Mouse (Mus musculus): Measurements from ENCODE around the gene Gm13124.
"Not testable (repeated sequence)": the region's sequence is repeated elsewhere in the genome, so short reads cannot be mapped to it uniquely, and the experiment has no call there.

The Gm13124 gene

DNA sequence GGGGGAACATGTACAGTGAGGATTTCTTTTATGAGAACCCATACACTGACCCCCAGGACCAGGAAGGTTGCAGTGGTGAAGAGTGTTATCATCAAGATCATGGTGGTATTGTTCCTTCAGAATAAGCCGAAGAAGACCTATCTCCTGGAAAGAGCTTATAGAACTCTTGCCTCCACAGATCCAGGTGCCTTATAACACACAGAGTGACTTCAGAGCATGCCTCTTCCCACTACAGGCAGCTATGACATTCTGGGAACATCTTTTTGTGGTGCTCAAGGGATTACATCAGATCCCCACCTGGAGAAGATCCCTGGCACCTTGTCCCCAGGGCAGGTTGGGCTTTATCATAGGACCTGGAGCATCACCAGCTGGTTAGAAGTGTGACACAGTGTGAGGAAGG is at the start of gene Gm13124:
Gm13124 (minus strand) TSS at position 101 of the 400 bp plus-strand sequence.
- in situ Hi-C loops (cut with MboI, MseI): no loop called here

DNA sequence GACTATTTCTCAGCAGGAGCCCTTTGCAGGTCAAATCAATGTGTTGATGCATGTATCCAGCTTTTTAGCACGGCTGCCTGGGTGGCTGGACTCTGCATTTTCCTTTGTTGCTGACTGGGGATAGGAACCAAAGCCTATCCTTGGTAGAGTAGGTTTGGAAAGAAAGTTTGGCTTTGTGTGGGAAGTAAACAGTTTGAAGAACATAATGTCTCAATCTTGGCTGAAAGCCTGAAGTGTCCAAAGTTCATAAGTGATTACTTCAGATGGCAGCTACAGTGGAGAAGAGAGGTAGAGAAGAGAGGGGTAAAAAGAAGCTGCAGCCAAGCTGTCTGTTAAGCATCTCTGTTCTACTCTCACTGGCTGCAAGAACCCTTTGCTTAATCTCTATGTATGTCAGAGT is 49.7 kb upstream of the Gm13124 start:
- in situ Hi-C loops (cut with MboI, MseI): no loop called here

DNA sequence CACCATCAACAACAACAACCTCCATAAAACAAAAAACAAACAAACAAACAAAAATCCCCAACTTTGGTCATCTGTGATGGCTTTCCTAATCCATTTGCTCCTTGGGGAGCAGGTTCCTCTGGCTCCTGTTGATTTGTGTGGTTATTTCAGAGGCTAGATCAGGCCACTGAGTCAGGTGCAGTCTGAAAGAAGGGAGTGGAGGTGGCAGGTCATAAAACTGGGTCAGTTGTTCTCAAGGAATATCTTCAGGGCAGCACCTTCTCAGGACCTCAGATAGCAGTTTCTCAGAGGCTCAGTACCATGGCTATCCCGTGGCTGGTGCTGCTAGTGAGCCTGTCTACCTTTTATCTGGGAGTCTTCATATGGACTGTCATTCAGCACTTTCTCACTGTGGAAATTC is 48.5 kb upstream of the Gm13124 start, which contains the start of gene Aadacl4:
Aadacl4 (plus strand) TSS at position 301 of the 400 bp plus-strand sequence.
- in situ Hi-C loops (cut with MboI, MseI): no loop called here

DNA sequence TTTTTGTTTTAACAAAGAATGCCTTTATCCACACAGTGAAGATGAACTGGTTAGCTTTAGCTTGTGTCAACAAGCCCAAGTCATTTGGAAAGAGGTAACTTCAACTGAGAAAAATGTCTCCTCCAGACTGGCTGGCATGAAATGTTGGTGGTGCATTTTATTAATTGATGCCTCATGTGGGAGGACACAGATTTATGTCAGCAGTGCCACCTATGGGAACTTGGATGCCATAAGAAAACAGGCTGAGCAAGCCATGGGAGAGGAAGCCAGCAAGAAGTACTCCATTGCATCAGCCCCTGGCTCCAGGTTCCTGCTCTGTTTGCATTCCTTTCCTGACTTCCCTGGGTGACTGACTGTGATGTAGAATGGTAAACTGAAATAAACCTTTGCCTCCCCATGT is 27.9 kb upstream of the Gm13124 start:
- in situ Hi-C loops (cut with MboI, MseI): no loop called here

DNA sequence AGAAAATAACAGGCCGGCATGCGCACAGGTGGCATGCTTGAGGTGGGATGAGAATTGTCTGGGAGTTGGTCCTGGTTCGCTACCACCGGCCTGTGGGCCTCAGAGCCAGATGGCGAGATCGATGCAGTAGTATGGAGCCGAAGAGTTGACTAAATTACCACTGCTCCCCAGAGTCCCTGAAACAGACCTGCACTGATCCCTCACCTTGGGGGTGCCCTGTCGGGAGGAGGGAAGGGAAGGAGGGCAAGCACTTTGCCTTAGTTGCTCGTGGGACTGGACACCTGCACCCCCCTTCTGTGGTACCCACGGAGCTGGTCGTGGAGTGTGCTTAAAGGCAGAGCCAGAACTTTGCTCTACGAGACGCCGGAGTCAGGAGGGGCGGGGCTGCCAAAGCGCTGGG is 21.3 kb upstream of the Gm13124 start:
- in situ Hi-C loops (cut with MboI, MseI): not testable (repeated sequence)

DNA sequence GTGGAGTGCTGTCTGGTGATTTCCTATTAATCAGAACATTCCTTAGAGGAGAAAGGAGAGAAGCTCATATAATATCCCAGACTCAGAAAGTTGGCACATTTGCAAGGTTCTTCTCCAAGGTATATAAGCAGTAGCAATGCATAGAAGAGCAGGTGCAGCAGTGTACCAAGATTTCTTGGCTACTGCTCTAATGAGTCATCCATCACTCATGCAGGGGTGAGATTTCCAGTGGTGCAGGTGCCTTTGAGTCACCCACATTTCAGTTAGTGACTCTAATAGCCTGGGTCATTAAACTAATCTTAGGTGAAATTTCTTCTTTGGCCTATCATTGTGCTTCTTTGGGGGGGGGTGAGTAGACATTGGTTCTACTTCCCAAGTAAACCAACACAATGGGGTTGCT is 2.8 kb upstream of the Gm13124 start:
- in situ Hi-C loops (cut with MboI, MseI): no loop called here

DNA sequence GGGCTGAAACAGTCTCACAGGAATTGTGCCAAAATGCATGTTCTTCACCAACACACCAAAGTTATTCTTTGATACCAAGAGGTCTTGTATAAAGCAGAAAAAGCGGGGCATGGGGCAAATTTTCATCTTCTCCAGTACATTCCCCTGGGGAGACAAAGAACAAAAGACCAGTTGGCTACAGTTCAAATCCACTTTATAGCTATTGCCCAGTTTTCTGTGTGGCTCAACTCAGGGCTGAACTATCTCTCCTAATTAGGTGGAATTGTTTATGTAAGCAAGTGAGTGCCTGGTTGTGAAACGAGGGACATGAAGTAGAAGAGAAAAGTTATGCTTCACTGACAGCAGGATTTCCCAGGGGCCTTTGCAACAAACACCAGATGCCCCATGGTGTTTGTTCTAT is 3.7 kb downstream of the Gm13124 start:
- in situ Hi-C loops (cut with MboI, MseI): no loop called here

DNA sequence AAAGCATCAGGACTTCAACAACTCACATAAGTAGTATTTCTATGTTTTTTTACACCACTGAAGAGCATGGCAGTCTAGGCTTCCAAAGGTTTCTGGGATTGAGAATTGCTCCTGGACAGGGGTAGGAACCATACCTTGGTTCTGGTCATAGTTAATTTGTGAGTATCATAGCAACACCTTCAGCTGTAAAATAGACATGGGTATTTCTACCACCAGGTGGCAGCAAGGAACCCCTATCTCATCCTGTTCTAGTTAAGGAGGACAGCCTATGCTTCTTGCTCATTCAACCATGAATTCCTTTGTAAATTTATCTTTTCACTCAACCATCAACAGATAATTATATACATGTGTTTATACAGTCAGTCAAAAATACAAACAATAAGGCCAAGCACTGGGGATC is 5.1 kb downstream of the Gm13124 start:
- in situ Hi-C loops (cut with MboI, MseI): no loop called here

DNA sequence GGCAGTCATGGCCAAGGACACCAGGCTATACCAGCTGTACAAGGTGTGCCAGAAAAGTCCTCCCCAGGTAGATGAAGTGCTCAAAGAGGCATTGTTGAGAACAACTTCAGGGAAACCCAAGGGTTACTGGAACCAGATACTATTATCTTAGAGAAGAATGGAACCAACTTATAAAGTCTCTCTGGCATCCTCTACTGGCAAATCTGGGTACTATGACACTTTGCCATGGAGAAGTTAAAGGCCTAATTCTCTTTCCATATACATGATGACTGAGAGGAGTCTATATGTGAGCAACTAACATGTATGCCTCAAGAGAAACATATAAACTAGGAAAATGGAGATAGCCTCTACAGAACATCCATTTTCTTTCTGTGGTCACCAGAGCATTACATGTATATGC is 13.8 kb downstream of the Gm13124 start:
- in situ Hi-C loops (cut with MboI, MseI): no loop called here

DNA sequence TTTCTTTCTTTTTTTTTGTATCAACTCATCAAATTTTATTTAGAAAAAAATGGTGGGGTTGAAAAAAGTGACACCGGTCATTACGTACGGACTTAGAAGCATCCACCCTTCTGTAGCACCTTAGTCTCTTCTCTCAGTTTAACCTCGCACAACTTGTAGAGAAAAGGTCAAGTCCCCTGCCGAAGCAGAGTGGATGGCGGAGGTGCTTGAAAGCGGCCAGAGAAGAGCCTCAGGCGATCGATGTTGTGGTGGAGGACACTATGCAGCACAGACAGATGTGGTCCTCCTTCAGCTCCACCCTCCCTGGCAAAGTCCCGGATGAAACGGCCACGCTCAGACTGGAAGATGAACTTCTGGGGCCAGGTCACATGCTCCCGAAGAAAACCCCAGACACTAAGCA is 19.6 kb downstream of the Gm13124 start:
- in situ Hi-C loops (cut with MboI, MseI): not testable (repeated sequence)

DNA sequence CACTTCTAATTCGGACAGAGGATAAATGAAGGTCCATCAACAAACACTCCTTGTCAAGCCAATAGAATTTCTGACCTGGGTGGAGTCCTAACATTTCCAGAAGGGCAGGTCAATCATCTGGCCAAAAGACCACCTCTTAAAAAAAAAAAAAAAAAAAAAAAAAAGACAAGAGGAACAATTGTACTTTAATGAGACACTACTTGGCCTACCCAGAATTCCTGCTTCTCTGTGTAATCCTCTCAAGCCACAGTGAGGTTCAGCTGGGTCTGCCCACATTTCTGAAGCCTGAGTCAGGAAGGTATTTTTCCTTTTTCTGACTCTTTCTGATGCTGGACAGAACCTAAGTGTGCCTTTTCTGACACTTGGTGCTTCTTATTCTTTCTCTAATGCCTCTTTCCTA is 20.2 kb downstream of the Gm13124 start:
- in situ Hi-C loops (cut with MboI, MseI): no loop called here

DNA sequence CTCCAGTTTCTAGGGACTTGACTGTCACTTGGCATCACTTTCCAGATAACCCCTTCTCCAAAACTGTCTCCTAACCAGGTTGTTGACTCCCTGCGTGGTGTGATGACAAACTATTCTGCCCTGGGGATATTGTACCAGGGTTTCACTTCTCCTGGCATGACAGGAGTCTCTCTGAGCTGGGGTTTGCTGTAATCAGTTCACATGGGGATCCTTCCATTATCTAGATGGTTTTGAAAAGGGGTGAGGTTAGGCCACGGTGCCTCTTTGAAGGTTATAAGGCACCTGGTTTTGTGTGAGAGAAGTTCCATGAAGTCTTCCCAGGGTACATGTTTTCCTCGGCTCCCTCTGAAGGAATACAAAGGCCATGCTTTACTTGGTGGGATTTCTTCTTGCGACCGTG is 45.4 kb downstream of the Gm13124 start, which contains the start of gene 9430007A20Rik:
9430007A20Rik (plus strand) TSS at position 301 of the 400 bp plus-strand sequence.
- in situ Hi-C loops (cut with MboI, MseI): no loop called here

DNA sequence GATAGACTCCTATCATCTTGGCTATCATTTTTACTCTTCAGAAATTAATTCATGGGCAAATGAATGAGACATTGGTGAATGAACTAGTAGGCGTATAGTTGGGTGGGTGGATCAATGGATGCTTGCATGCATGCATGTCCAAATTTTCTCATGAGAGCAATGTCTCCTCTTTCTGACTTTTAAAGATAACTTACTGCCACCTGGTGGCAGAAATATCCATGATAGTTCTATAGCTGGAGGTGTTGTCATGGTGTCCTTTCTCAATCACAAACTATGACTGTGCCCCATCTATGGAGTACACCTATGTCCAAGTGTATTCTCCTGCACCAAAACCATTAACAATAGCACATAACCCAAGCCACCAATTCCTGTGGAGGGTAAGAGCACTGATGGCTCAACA is 58.4 kb downstream of the Gm13124 start:
- in situ Hi-C loops (cut with MboI, MseI): no loop called here

Data from regulatory T cell (primary cell).